8 mouse cellular contexts compared by ENCODE assay signal in genomic region chr14:59441472-59441805, GRCm38 (mm10). TPM values are rescaled to one million over a fixed set of nuclear protein-coding genes. Genes with fewer than 3 reads are reported as not detected.
DNase-seq lines count a peak whose midpoint lies in the region; ATAC-seq and TF ChIP-seq lines count a peak whose summit lies in the region.

No protein-coding gene starts in this region.

- peak overlapping the region; percentile 85 for H3K4me2 ChIP-seq in neural tube, embryonic 14.5 days (ENCODE audit: low read depth, low read length)

- no peak for TF ChIP-seq CTCF in layer of hippocampus, adult 2 months (conservative IDR thresholded peaks at IDR 0.05)
- no peak for TF ChIP-seq CTCF in cortical plate, adult 2 months (IDR thresholded peaks at IDR 0.05; ENCODE audit: extremely low read depth, insufficient read depth, low read length)

- DNase-seq in layer of hippocampus, adult 2 months (ENCODE audit: low spot score in 2 of 2): no peak
- no peak for DNase-seq in layer of hippocampus, postnatal 36 days
- no peak for DNase-seq in limb, embryonic 10.5 days (ENCODE audit: low spot score)
- DNase-seq in urinary bladder, adult 18-20 months (ENCODE audit: low spot score in 2 of 2): no peak
- DNase-seq in adrenal gland, postnatal 36 days: no peak
- DNase-seq in ovary, adult 18-20 months (ENCODE audit: low spot score): no peak

- H3K4me3 ChIP-seq in layer of hippocampus, adult 2 months: peak overlapping the region; percentile 88
- peak overlapping the region; percentile 65 for H3K4me3 ChIP-seq in cortical plate, adult 2 months (ENCODE audit: insufficient read depth, low read length)
- peak overlapping the region; percentile 85 for H3K4me3 ChIP-seq in limb, embryonic 10.5 days
- H3K4me3 ChIP-seq in neural tube, embryonic 14.5 days (ENCODE audit: low read depth, low read length): peak overlapping the region; percentile 89

- no peaks in the 10 kb centered on the region for H3K9me3 ChIP-seq in limb, embryonic 10.5 days (replicated peaks)
- H3K9me3 ChIP-seq in neural tube, embryonic 14.5 days (ENCODE audit: control insufficient read depth, low read length): no peaks in the 10 kb centered on the region

- TF ChIP-seq POLR2A in cortical plate, adult 2 months (IDR thresholded peaks at IDR 0.05; ENCODE audit: extremely low read depth, insufficient read depth, low read length): no peak

- H3K9ac ChIP-seq in neural tube, embryonic 14.5 days (replicated peaks; ENCODE audit: low read depth, low read length): peak overlapping the region; percentile 70

- no peaks in the 10 kb centered on the region for H3K27me3 ChIP-seq in limb, embryonic 10.5 days (ENCODE audit: low read depth, poor library complexity, severe bottlenecking)
- H3K27me3 ChIP-seq in neural tube, embryonic 14.5 days (ENCODE audit: control insufficient read depth, insufficient read depth, low read length): no peaks in the 10 kb centered on the region

- ATAC-seq in neural tube, embryonic 14.5 days (ENCODE audit: low read depth): no peak

- H3K36me3 ChIP-seq in limb, embryonic 10.5 days: no peaks in the 10 kb centered on the region
- no peaks in the 10 kb centered on the region for H3K36me3 ChIP-seq in neural tube, embryonic 14.5 days (ENCODE audit: control insufficient read depth, insufficient read depth, low read length)

- H3K27ac ChIP-seq in layer of hippocampus, adult 2 months: peak overlapping the region; percentile 83
- no peak overlapping the region for H3K27ac ChIP-seq in cortical plate, adult 2 months (ENCODE audit: insufficient read depth, low read length)
- peak overlapping the region; percentile 86 for H3K27ac ChIP-seq in limb, embryonic 10.5 days
- no peak overlapping the region for H3K27ac ChIP-seq in neural tube, embryonic 14.5 days (ENCODE audit: low read depth, low read length)

- 18% methylated on average over 6 of the region's 6 CpGs for WGBS in limb, embryonic 10.5 days
- 11% methylated on average over 6 of the region's 6 CpGs for WGBS in neural tube, embryonic 14.5 days

- H3K4me1 ChIP-seq in cortical plate, adult 2 months (ENCODE audit: control insufficient read depth, insufficient read depth, low read length): peaks cover 2% of the 10 kb centered on the region; the same call in 1 of the 2 replicates
- peaks cover 15% of the 10 kb centered on the region for H3K4me1 ChIP-seq in limb, embryonic 10.5 days
- H3K4me1 ChIP-seq in neural tube, embryonic 14.5 days (ENCODE audit: control insufficient read depth, insufficient read depth, low read length): no peaks in the 10 kb centered on the region

RNA-seq across cellular contexts. Expression of gene Cab39l, which starts 0.7 kb away (rescaled TPM):
- 10 to 100 TPM; 21.0 to 21.7 TPM for total RNA-seq in layer of hippocampus, adult 2 months (2021)
- 10 to 100 TPM; 19.2 to 24.5 TPM for total RNA-seq in layer of hippocampus, postnatal 36 days (2021)
- polyA plus RNA-seq in cortical plate, adult 2 months (2012; rRNA removed): 16.6 and 18.3 TPM in 2 replicates
- 44.4 and 44.6 TPM in 2 replicates for polyA plus RNA-seq in limb, embryonic 10.5 days (2016; fragmentation: Nextera tagmentation; extraction: Ambion mirVana)
- polyA plus RNA-seq in neural tube, embryonic 14.5 days (2014; fragmentation: Nextera tagmentation; extraction: Ambion mirVana): 20.3 and 23.8 TPM in 2 replicates
- 10 to 100 TPM; 33.7 to 38.2 TPM for total RNA-seq in adrenal gland, postnatal 36 days (2021)

RNA-seq across cellular contexts. Expression of gene Setdb2, which starts 0.8 kb away (rescaled TPM):
- 1 to 10 TPM; 4.9 to 5.3 TPM for total RNA-seq in layer of hippocampus, adult 2 months (2021)
- 1 to 10 TPM; 5.3 to 7.2 TPM for total RNA-seq in layer of hippocampus, postnatal 36 days (2021)
- 3.7 and 4.7 TPM in 2 replicates for polyA plus RNA-seq in cortical plate, adult 2 months (2012; rRNA removed)
- 10.4 and 13.1 TPM in 2 replicates for polyA plus RNA-seq in limb, embryonic 10.5 days (2016; fragmentation: Nextera tagmentation; extraction: Ambion mirVana)
- polyA plus RNA-seq in neural tube, embryonic 14.5 days (2014; fragmentation: Nextera tagmentation; extraction: Ambion mirVana): 6.5 and 8.8 TPM in 2 replicates
- 1 to 10 TPM; 5.4 to 7.1 TPM for total RNA-seq in adrenal gland, postnatal 36 days (2021)

RNA-seq across cellular contexts. Expression of gene Phf11c, which starts 46.3 kb away (rescaled TPM):
- total RNA-seq in layer of hippocampus, adult 2 months (2021): under 1 TPM; 0.47 to 0.72 TPM
- under 1 TPM; 0.40 to 0.86 TPM for total RNA-seq in layer of hippocampus, postnatal 36 days (2021)
- polyA plus RNA-seq in cortical plate, adult 2 months (2012; rRNA removed): 0.49 and 0.61 TPM in 2 replicates
- 0.66 and 0.73 TPM in 2 replicates for polyA plus RNA-seq in limb, embryonic 10.5 days (2016; fragmentation: Nextera tagmentation; extraction: Ambion mirVana)
- 0.28 and 0.31 TPM in 2 replicates for polyA plus RNA-seq in neural tube, embryonic 14.5 days (2014; fragmentation: Nextera tagmentation; extraction: Ambion mirVana)
- under 1 TPM; 0.56 to 0.59 TPM for total RNA-seq in adrenal gland, postnatal 36 days (2021)

Comparison
In these comparisons a context has a peak if more than half of its experiments do, and no peak if none do; other contexts are left out.
1. H3K27ac ChIP-seq: peak in layer of hippocampus, adult 2 months (single experiment) and limb, embryonic 10.5 days (single experiment); none in cortical plate, adult 2 months (single experiment) and neural tube, embryonic 14.5 days (single experiment).
2. Peak in every context shown above with its lines, with median percentiles within 50 percentile points of each other: H3K4me3 ChIP-seq.